Mouse (Mus musculus): Measurements from ENCODE around the gene Atad5.

DNA sequence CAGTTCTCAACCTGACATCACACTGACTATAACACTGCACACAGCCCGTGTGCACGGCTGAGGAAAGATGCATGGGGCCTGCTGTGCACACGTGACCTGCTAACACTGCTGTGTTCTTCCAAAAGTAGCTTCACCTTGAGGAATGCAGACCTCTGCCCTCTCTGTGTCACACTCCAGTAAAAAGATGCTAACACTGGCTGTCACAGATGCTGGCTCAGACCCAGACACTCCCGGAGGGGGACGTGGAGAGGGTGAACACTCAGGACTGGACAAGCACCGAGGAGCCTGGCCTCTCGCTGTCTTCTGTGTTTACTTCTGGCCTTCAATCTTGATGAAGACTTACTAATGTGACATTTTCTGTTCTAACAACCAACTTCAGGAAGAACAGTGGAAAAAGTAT is 42.3 kb upstream of the Atad5 start:
- TF ChIP-seq MAFK (IDR thresholded peaks at IDR 0.05; ENCODE audit: insufficient read depth, low read depth, low read length) (no peak), ZC3H11A (IDR thresholded peaks at IDR 0.05; ENCODE audit: borderline replicate concordance, low read depth, low read length) (no peak), ZNF384 (IDR thresholded peaks at IDR 0.05; ENCODE audit: low read depth, low read length) (no peak)

All from ES-E14 (cell line).